In the genomic region with DNA sequence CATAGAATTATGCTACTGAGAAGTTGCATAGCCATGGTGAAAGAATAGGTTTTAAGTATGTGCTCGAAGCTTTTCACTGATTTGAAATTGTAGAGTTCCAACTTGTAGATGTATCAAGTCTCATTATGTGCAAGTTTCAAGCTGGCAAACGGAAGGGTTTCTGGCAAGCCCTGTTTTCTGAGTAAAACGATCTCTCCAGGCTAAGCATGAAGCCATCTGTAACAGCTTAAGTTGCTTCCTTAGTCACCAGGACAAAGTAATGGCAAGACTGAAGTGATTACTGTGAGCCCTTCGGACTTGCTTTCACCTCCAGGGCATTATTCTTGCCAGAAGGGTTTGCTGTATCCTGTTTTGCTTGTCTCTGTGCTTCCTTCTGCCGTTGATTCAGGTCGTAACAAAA, we compare ENCODE assay signal across 13 mouse cellular contexts.
DNase-seq lines count a peak whose midpoint lies in the region; ATAC-seq and TF ChIP-seq lines count a peak whose summit lies in the region.
"Had no signal": no experiment of that assay in that cellular context is flagged by ENCODE, and none has a peak within 500 bp of the region (broad histone marks: within the 10 kb centered on the region; RNA-seq: fewer than 3 reads in every experiment).

No protein-coding gene starts in this region.

- no peak overlapping the region for H3K4me2 ChIP-seq in kidney, embryonic 16.5 days (replicated peaks; ENCODE audit: low read depth, low read length)
- H3K4me2 ChIP-seq in limb, embryonic 12.5 days = no peak overlapping the region
- H3K4me2 ChIP-seq: midbrain, embryonic 13.5 days; neural tube, embryonic 12.5 days had no signal

- TF ChIP-seq CTCF in lung, adult 2 months (IDR thresholded peaks at IDR 0.05; ENCODE audit: insufficient read depth, low read length) = no peak

- no peak for DNase-seq in kidney, adult 11 months
- DNase-seq in embryo, embryonic 10 days (ENCODE audit: low spot score) = peak; percentile 62
- peak; percentile 84 for DNase-seq in fat pad, adult 2 months (ENCODE audit: extremely low read depth, low read depth, low spot score)
- no peak for DNase-seq in heart, postnatal 25 days (ENCODE audit: low spot score)
- DNase-seq in layer of hippocampus, adult 8-10 months (ENCODE audit: low spot score in 2 of 2) = no peak
- no peak for DNase-seq in lung, adult 2 months

- intact Hi-C loops in heart, postnatal 25 days (cut with DNase I) = no loop called here

- 0 out of 2 replicates have a peak overlapping the region, but pooled peaks have one; percentile 14 for H3K27ac ChIP-seq in kidney, embryonic 16.5 days (ENCODE audit: low read length)
- peak overlapping the region; percentile 71 for H3K27ac ChIP-seq in limb, embryonic 12.5 days
- H3K27ac ChIP-seq: hindbrain, postnatal 0 days; midbrain, embryonic 13.5 days; neural tube, embryonic 12.5 days; stomach, postnatal 0 days had no signal

- H3K4me3 ChIP-seq in kidney, embryonic 16.5 days (ENCODE audit: low read length) = no peak overlapping the region
- H3K4me3 ChIP-seq in limb, embryonic 12.5 days (replicated peaks) = no peak overlapping the region
- no peak overlapping the region for H3K4me3 ChIP-seq in lung, adult 2 months (replicated peaks; ENCODE audit: extremely low read depth, low read depth, low read length)
- H3K4me3 ChIP-seq: midbrain, embryonic 13.5 days; neural tube, embryonic 12.5 days had no signal

- no peaks in the 10 kb centered on the region for H3K4me1 ChIP-seq in kidney, embryonic 16.5 days (ENCODE audit: insufficient read depth, low read length)
- H3K4me1 ChIP-seq in limb, embryonic 12.5 days (replicated peaks) = peaks cover 19% of the 10 kb centered on the region
- no peaks in the 10 kb centered on the region for H3K4me1 ChIP-seq in lung, adult 2 months (ENCODE audit: control insufficient read depth, insufficient read depth, low read length)
- H3K4me1 ChIP-seq: midbrain, embryonic 13.5 days; neural tube, embryonic 12.5 days had no signal

- H3K9me3 ChIP-seq in kidney, embryonic 16.5 days (ENCODE audit: low read length) = no peaks in the 10 kb centered on the region
- no peaks in the 10 kb centered on the region for H3K9me3 ChIP-seq in limb, embryonic 12.5 days
- H3K9me3 ChIP-seq: midbrain, embryonic 13.5 days; neural tube, embryonic 12.5 days had no signal

- H3K9ac ChIP-seq in kidney, embryonic 16.5 days (replicated peaks; ENCODE audit: low read length) = no peak overlapping the region
- H3K9ac ChIP-seq in limb, embryonic 12.5 days (replicated peaks) = no peak overlapping the region
- H3K9ac ChIP-seq: midbrain, embryonic 13.5 days; neural tube, embryonic 12.5 days had no signal

- no peaks in the 10 kb centered on the region for H3K36me3 ChIP-seq in kidney, embryonic 16.5 days (ENCODE audit: insufficient read depth, low read length)
- H3K36me3 ChIP-seq in limb, embryonic 12.5 days = no peaks in the 10 kb centered on the region
- H3K36me3 ChIP-seq: midbrain, embryonic 13.5 days; neural tube, embryonic 12.5 days had no signal

- no peak for TF ChIP-seq POLR2A in lung, adult 2 months (IDR thresholded peaks at IDR 0.05; ENCODE audit: borderline replicate concordance, extremely low read depth, low read depth, low read length)

- no peaks in the 10 kb centered on the region for H3K27me3 ChIP-seq in kidney, embryonic 16.5 days (ENCODE audit: insufficient read depth, low read length)
- H3K27me3 ChIP-seq in limb, embryonic 12.5 days = no peaks in the 10 kb centered on the region
- H3K27me3 ChIP-seq: midbrain, embryonic 13.5 days; neural tube, embryonic 12.5 days had no signal

- 10% methylated on average over 6 of the region's 6 CpGs for WGBS in kidney, embryonic 16.5 days
- 10% methylated on average over 6 of the region's 6 CpGs for WGBS in limb, embryonic 12.5 days
- WGBS in lung, adult 2 months = 60% methylated on average over 6 of the region's 6 CpGs

- peak; percentile 51; the same call in 1 of the 2 replicates for ATAC-seq in kidney, embryonic 16.5 days (ENCODE audit: low FRiP score, low TSS enrichment)
- ATAC-seq in limb, embryonic 12.5 days (ENCODE audit: insufficient number of reproducible peaks, insufficient read depth, low FRiP score, low TSS enrichment, low read depth) = peak; percentile 75; the same call in 1 of the 2 replicates
- ATAC-seq: hindbrain, postnatal 0 days; lung, postnatal 0 days; midbrain, embryonic 13.5 days had no signal

Comparison
In these comparisons a context has a peak if more than half of its experiments do, and no peak if none do; other contexts are left out.
1. DNase-seq: peak in embryo, embryonic 10 days (single experiment) and fat pad, adult 2 months (single experiment); none in kidney, adult 11 months (single experiment), heart, postnatal 25 days (single experiment), layer of hippocampus, adult 8-10 months (0 of 2) and lung, adult 2 months (single experiment).